Mouse (Mus musculus) lung, postnatal 25 days (tissue): Measurements from ENCODE around the gene D17Wsu92e.

Experiments used
- DNase-seq: peaks from one replicate; pipeline ENCODE4 v3.0.0; 2022; ENCODE audit warnings: low spot score

The D17Wsu92e gene

DNA sequence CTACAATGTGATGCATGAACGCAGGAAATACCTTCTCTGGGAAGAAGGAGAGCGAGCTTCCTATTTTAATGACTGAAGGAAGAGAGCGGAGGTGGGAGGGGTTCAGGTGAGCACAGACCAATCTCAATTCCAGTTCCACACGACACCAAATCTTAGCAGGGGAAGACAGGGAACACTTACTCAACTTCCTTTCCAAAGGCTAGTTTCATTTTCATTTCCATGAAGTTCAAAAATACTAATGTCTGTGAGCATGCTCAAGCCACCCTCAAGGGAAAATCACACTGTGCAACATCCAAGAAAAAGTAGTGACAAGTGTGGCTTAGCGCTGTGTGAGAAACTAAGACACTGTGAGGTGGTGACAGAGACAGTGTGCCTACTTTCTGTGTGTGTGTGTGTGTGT, 30.4 kb downstream of the D17Wsu92e start:
- DNase-seq: no peak

GRCm38 (mm10) chr17:27788456-27789172, 31.8 kb downstream of the D17Wsu92e start:
- no peak for DNase-seq

- DNase-seq: no peak
Measured at GRCm38 (mm10) chr17:27783567-27783966, 36.9 kb downstream of the D17Wsu92e start.

- no peak for DNase-seq
Measured at GRCm38 (mm10) chr17:27781059-27781687, 39.3 kb downstream of the D17Wsu92e start.

- DNase-seq: no peak
Measured at GRCm38 (mm10) chr17:27779755-27780154, 40.7 kb downstream of the D17Wsu92e start.

DNA sequence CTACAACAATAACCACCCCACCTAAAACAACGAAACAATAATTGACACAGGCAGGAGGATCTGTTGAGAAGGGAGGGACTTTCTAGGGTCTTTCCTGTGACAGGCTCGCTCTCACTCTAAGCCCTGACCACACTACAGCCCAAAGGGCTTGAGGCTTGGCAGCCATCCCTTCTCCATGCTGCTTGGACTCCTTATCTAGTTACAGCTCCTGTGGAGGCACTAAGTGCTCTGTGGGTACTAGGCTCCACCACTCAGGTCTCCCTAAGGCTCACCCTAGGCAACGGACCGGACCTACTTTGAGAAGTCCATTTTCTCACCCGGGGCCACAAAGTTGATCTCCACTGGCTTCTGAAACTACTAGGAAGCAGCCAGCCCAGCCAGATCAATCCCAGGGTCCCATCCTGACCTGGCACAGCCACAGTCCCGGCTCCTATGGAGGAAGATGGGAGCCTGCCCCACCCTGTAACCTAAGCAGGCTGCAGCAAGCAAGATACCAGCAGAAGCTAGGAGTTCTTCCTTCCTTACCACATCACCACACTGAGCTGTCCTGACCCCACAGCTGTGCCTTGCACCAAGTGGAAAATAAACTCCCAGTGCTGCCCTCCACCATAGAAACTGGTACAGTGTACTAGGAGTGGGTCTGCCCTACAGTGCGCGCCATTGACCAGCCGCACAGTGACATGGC, 41.6 kb downstream of the D17Wsu92e start:
- DNase-seq: no peak

- DNase-seq: peak; percentile 54
Measured at GRCm38 (mm10) chr17:27777823-27778222, 42.6 kb downstream of the D17Wsu92e start.

DNA sequence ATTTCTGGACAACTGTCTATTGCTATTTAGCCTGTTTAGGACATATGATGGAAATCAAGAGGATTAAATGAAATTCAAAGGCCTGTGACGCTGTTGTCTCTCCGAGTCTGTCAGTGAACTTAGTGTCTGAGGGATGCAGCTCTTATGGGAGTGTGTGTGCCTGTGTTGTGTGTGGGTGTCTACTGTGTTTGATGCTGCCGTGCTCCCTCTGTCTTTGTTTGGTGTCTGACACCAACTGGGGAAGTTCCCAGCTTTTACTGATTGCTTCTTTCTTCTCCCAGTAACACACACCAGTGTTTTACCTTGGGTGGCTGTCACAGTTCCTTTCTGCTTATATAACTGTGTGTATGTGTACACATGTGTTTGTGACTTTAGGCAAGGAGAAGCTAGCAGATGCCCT, 46.2 kb downstream of the D17Wsu92e start:
- DNase-seq: no peak

- DNase-seq: no peak
Measured at GRCm38 (mm10) chr17:27771616-27772015, 48.8 kb downstream of the D17Wsu92e start.

DNA sequence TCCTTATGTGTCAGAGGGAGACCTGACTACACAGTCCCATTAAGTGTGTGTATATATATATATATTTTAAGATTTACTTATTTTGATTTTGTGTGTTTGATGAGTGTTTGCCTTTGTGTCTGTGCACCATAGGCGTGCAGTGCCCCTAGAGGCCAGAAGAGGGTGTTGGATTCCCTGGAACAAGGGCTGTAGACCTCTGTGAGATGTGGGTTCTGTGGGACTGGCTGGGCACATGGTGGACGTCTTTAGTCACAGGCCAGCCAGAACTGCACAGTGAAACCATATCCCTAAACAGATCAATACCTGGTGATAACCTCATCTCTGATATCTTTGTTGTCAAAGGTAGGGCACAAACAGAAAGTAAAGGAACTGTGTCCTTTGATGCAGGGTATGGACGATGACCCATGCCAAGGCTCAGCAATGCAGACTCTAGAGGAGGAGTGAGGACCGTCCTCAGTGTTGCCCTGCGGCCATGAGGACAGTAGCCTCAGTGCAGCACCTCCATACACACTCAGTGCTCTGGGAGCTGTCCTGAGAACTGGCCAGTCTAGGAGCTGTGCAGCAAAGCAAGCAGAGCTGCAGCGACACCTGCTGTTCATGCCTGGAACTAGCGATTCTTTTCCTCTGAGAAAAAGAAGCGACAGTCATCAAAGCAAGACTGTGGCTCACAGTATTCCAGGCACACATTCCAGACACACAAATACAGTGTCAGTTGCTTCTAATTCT, 51.5 kb downstream of the D17Wsu92e start:
- peak; percentile 63 for DNase-seq

GRCm38 (mm10) chr17:27767543-27767942, 52.9 kb downstream of the D17Wsu92e start:
- no peak for DNase-seq

DNA sequence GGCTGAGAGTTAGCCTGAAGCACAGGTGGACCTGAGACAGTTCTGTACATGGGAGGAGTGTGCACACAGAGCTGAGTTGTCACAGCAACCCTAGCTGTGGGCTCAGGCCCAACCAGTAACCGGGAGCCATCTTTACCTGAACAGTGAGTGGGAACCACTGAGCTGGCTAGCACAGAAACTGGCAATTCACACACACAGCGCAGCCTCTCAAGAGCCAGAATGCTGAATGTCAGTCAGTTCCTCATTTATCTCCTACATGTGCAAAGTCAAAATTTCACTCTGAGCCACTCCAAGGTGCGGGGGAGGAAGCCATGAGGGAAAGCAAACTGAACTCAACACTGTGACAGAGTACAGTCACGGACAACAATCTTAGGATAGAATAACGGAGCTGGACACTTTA, 53.3 kb downstream of the D17Wsu92e start:
- DNase-seq: no peak

DNA sequence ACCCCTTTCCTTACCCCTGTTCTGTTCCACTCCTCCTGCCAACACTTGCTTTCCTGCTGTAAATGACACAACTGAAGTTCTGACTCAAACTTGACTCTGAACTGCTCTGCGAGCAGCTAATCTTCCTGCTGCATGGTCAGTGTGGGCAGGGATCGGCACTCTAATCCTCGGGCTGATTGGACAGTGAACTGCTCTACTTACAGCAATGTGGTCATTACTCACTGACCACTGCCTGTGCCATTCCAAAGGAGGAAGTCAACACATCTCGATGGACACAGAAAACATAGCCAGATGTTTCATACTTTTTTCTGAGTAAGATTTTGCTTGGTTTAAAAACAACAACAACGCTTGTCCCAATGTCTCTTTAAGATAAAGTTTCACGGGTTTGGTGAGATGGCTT, 55.4 kb downstream of the D17Wsu92e start:
- DNase-seq: no peak

DNA sequence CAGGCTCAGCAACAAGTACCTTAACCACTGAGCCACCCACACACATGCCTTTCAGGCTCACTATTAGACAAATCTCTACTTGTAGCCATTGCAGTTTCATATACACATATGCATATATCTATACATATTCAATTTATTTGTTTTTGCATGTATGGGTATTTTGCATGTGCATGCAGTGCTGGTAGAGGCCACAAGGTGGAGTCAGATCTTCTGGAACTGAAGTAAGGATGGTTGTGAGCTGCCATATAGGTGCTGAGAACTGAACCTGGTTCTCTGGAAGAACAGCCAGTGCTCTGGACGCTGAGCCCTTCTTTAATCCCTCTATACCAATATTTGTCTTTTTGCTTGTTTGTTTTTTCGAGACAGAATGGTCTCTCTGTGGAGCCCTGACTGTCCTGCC, 56.0 kb downstream of the D17Wsu92e start:
- DNase-seq: no peak

DNA sequence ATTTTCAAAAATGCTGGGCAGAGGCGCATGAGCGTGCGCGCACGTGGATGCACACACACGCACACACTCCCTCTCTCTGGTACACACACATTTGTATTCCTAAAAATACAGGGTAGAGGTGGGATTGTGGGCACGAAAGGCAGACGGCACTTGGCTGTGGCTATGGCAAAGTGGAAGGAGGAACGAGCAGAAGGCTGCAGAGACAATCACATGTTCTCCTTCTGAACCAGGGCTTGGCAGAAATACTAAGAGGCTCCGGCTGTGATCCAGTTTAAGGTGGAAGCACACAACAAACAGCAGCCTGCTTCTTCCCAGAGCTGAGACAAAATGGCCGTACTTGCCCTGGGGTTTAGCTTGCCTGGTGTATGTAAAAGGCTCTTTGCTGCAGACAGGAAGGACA, 57.6 kb downstream of the D17Wsu92e start:
- no peak for DNase-seq

DNA sequence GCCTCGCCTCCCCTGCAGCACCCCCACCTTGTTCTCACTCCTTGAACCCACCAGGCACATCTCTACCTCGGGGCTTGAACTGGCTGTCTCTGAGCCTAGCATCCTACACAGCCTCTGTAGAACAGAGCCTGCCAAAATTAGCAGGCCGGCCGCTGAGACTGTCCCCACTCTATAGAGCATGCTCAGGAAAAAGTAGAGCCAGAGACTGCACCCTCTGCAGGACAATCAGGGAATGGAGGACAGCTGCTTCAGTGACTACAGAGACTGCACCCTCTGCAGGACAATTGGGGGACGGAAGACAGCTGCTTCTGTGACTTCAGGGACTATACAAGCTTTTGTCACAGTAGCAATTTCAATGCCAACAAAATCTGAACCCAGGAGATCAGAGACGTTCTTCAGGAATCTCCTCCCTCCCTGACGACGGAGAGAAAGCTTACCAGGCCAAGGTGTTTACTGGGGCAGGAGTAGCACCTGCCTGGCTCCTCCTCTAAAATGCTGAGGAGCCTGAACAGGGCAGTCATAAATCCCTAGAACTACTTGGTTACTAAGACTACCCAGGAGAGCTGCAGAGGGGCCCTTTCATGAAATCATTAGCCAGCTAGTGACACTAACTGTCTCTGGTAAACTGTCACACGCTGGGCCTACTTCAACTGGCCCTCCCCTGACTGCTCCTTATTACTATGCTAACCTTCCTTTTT, 58.7 kb downstream of the D17Wsu92e start:
- peak; percentile 66 for DNase-seq

DNA sequence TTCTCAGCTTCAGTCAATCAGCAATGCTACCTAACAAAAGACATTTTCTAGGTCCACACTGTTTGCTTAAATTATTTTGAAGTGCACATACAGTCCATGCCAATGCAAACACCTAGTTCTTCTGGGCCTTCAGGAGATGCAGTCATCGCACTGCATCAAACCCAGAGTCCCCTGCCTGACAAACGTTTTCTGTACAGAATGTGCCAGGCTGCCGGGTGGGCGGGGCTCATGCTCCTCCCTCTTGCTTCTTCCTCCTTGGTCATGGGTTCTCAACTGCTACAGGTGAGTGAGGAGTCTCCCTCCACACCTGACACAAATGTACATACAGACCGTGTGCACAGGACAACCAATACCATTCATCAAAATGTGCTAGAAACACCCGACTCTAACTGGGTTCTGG, 60.3 kb downstream of the D17Wsu92e start:
- peak; percentile 55 for DNase-seq

GRCm38 (mm10) chr17:27751314-27752202, 68.9 kb downstream of the D17Wsu92e start:
- DNase-seq: no peak

DNA sequence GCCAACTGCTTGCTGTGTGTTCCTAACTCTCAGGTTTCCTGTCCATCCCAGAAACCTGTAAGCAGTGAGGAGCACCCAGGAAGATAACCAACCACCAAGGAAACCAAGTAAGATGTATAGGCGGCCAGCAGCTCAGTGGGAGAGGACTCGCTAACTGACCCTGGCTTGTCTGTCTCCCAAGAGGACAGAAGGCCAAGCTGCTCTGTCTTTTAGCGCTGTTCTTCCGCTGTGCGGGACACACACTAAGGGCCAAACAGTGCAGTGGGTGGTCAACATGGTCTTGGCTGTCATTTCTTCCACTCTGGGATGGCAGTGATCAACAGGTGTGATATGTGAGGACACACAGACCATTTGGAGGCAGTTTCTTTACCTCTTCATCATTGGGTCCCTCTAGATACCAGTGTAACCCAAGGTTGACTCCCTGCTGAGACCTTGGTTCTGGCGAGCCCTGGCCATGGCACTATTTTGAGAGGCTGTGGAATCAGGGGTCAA, 70.0 kb downstream of the D17Wsu92e start:
- DNase-seq: no peak

- no peak for DNase-seq
Measured at GRCm38 (mm10) chr17:27748123-27748522, 72.3 kb downstream of the D17Wsu92e start.

- no peak for DNase-seq
Measured at GRCm38 (mm10) chr17:27746446-27746845, 74.0 kb downstream of the D17Wsu92e start.
